Mouse (Mus musculus): ENCODE measurements around the gene Shisa2. TPM values are rescaled to one million over a fixed set of nuclear protein-coding genes. Genes with fewer than 3 reads are reported as not detected.
A peak's percentile ranks its signal among the peaks of the same experiment; 100 is the strongest.

Gene Shisa2
- polyA plus RNA-seq, 1 experiment from 2014 or later: 8.6 TPM

DNA sequence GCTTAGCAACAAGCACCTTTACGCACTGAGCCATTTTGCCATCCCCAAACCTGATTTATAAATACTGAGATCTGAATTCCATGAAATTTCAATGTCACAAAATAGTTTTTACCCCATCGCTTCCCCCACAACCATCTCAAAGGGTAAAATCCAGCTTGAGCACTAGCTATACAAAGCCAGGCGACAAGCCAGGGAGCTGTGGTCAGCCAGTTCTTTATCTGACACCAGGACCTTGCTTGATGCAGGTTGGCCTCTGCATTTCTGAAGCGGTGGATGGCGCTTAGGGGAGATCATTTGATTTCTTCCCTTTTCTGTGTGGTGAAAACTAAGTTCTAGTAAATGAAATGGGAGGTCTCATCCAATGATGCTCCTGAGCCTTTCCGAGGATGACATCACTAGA is 7.0 kb downstream of the Shisa2 start:
- ATAC-seq (replicated peaks; ENCODE audit: insufficient number of reproducible peaks, insufficient read depth, low FRiP score, low read depth): no peak
- Histone ChIP-seq H3K27me3 (no peaks in the 10 kb centered on the region), H3K4me3 (no peak overlapping the region), H3K4me1 (replicated peaks) (0 out of 2 replicates have a peak, but pooled peaks cover 2% of the 10 kb centered on the region), H3K27ac (no peak overlapping the region), H3K36me3 (no peaks in the 10 kb centered on the region), H3K4me2 (no peak overlapping the region), H3K9me3 (replicated peaks) (no peaks in the 10 kb centered on the region), H3K9ac (no peak overlapping the region)
- 77% methylated on average over 6 of the region's 6 CpGs for WGBS

DNA sequence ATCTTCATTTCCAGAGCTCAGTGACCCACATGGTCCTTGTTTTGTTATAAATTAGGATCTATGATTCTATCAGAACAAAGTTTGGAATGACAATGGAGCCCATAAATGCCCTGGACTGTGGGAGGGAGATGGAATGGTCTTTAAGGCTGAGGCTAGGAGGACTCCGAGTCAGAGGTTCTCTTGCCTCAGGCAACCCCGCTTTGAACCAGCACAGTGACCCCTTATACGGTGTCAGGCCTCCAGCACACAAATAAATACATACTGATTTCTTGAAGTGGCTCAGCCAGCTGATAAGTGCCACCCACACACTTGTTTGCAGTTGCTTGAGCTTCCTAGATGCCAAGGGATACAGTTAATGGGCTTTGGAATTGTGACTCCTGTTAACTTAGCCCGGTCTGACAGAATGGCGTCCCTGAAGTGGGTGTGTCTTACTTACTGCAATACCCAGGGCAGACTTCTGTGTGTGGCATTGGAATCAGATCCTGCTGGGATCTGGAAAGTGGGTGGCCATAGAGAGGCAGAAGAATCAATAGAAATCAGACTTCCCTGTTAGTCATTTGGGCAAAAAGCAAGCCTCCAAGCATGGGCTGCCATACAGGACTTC is 8.3 kb downstream of the Shisa2 start:
- H3K9ac ChIP-seq: no peak overlapping the region
- no peaks in the 10 kb centered on the region for H3K4me1 ChIP-seq (replicated peaks)
- no peaks in the 10 kb centered on the region for H3K36me3 ChIP-seq
- H3K27me3 ChIP-seq: no peaks in the 10 kb centered on the region
- no peak overlapping the region for H3K4me3 ChIP-seq
- WGBS: 66% methylated on average over 5 of the region's 5 CpGs
- no peak overlapping the region for H3K4me2 ChIP-seq
- no peak for ATAC-seq (replicated peaks; ENCODE audit: insufficient number of reproducible peaks, insufficient read depth, low FRiP score, low read depth)
- no peaks in the 10 kb centered on the region for H3K9me3 ChIP-seq (replicated peaks)
- no peak overlapping the region for H3K27ac ChIP-seq

- Histone ChIP-seq H3K4me2 (no peak overlapping the region), H3K4me1 (replicated peaks) (no peaks in the 10 kb centered on the region), H3K27ac (no peak overlapping the region), H3K9ac (no peak overlapping the region), H3K4me3 (no peak overlapping the region), H3K36me3 (no peaks in the 10 kb centered on the region), H3K27me3 (no peaks in the 10 kb centered on the region), H3K9me3 (replicated peaks) (no peaks in the 10 kb centered on the region)
- WGBS: 80% methylated on average over 9 of the region's 9 CpGs
- ATAC-seq (replicated peaks; ENCODE audit: insufficient number of reproducible peaks, insufficient read depth, low FRiP score, low read depth): no peak
These were observed 8.9 kb downstream of the Shisa2 start for GRCm38 (mm10) chr14:59633988-59634387.

DNA sequence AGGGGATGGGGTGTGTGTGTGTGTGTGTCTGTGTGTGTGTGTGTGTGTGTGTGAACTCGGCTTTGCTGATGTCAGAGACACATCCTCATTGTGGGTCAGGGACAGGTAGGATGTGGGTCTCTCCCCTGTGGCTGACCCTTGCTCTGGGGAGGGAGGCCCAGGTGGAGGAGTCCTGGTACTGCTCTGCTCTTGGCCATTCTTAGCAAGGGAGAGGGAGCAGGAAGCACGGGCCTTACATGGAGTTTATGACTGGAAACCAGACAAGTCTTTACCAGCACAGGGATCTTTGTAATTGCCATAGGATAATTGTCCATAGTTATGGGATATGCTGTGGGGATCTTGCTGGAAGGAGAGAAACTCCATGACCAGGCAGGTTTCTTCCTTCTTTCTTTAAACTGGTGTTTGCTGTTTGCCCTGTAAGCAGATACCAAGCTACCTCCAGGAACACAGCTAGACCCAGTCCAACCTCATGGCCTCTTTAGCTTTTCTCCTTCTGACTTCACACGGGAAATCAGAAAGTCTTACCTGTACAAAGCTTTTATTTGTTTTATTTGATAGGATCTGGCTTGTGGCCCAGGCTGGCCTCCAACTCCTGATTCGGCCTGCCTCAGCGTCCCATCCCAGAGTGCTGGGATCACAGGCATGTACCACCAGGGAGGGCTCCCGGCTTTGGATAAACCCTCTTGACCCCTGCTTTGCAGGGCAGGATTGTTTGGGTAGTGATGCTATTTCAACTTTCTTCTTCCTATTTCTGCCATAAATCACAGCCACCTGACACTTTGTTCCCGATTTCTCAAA is 14.0 kb downstream of the Shisa2 start:
- 50% methylated on average over 7 of the region's 7 CpGs for WGBS
- no peak for ATAC-seq (replicated peaks; ENCODE audit: insufficient number of reproducible peaks, insufficient read depth, low FRiP score, low read depth)
- Histone ChIP-seq H3K4me2 (no peak overlapping the region), H3K27ac (no peak overlapping the region), H3K9ac (no peak overlapping the region), H3K36me3 (no peaks in the 10 kb centered on the region), H3K27me3 (no peaks in the 10 kb centered on the region), H3K4me3 (no peak overlapping the region), H3K9me3 (replicated peaks) (no peaks in the 10 kb centered on the region), H3K4me1 (replicated peaks) (peaks cover 14% of the 10 kb centered on the region; the same call in 1 of the 2 replicates)

- no peaks in the 10 kb centered on the region for H3K9me3 ChIP-seq (replicated peaks)
- H3K4me3 ChIP-seq: no peak overlapping the region
- 0 out of 2 replicates have a peak, but pooled peaks have one; percentile 44 for ATAC-seq (replicated peaks; ENCODE audit: insufficient number of reproducible peaks, insufficient read depth, low FRiP score, low read depth)
- peaks cover 16% of the 10 kb centered on the region for H3K4me1 ChIP-seq (replicated peaks)
- no peak overlapping the region for H3K4me2 ChIP-seq
- H3K27ac ChIP-seq: no peak overlapping the region
- no peaks in the 10 kb centered on the region for H3K36me3 ChIP-seq
- no peaks in the 10 kb centered on the region for H3K27me3 ChIP-seq
- WGBS: 19% methylated on average over 5 of the region's 5 CpGs
- no peak overlapping the region for H3K9ac ChIP-seq
These were observed 16.7 kb downstream of the Shisa2 start for GRCm38 (mm10) chr14:59641856-59642255.

DNA sequence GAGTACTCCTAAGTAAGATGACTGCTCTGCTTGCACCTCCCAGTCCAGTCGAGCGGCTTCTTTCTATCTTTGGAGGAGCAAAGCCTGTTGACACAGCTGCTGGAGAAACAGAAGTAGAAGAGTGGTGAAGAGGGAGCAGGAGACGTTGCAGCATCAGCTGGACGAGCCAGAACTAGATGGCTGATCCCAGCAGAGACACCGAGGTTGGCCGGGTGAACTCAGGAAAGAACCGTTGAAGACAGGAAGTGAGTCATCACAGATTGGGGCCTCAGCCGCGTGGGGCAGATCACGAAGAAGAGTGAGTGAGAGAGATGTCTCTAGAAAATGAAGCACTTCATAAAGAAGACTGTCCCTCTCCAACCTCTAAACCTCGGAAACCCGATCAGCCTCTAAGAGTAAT is 18.5 kb downstream of the Shisa2 start:
- no peaks in the 10 kb centered on the region for H3K36me3 ChIP-seq
- no peaks in the 10 kb centered on the region for H3K27me3 ChIP-seq
- H3K4me2 ChIP-seq: no peak overlapping the region
- WGBS: 20% methylated on average over 12 of the region's 12 CpGs
- H3K4me1 ChIP-seq (replicated peaks): peaks cover 23% of the 10 kb centered on the region
- no peak overlapping the region for H3K27ac ChIP-seq
- H3K9me3 ChIP-seq (replicated peaks): no peaks in the 10 kb centered on the region
- H3K9ac ChIP-seq: no peak overlapping the region
- no peak overlapping the region for H3K4me3 ChIP-seq
- no peak for ATAC-seq (replicated peaks; ENCODE audit: insufficient number of reproducible peaks, insufficient read depth, low FRiP score, low read depth)

DNA sequence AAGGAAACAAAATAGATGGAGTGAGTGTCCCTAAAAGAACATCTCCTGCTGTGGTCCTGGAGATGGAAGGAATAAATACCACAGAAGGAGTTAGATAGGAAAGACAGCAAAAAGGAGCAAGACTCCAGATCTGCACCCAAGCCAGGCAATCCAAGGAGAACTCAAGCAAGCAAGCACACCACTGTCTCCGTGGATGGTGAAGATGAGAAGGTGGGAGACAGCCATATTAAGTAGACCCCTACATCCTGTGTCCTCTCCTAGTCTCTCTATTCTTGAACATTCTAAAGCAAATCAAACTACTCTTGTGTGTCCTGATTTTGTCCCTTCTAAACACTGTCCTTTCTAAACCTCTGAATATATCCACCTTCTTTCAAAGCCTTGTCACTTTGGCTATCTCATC is 19.1 kb downstream of the Shisa2 start:
- ATAC-seq (replicated peaks; ENCODE audit: insufficient number of reproducible peaks, insufficient read depth, low FRiP score, low read depth): no peak
- Histone ChIP-seq H3K9me3 (replicated peaks) (no peaks in the 10 kb centered on the region), H3K4me2 (no peak overlapping the region), H3K27me3 (no peaks in the 10 kb centered on the region), H3K9ac (no peak overlapping the region), H3K36me3 (no peaks in the 10 kb centered on the region), H3K4me1 (replicated peaks) (peaks cover 24% of the 10 kb centered on the region), H3K4me3 (no peak overlapping the region), H3K27ac (no peak overlapping the region)
- WGBS: 85% methylated on average over 1 of the region's 1 CpGs

DNA sequence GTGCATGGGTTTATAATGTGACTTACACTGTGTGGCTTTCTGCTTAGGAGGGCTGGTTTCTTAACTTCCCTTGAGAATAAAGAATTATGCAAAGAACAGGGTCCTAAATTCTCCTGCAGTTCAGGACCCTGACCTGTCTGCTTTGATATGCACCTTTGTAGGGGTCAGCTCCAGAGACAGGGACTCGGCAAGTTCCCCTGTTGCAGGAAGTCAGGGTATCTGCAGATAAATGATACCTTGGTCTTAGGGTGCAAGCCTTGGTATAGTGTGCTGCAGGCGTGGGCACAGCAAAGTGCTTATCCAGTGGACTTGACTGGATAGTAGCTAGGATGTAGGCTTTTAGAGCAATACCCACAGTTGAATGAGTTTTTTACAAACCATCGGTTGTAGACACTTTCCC is 19.8 kb downstream of the Shisa2 start:
- Histone ChIP-seq H3K4me1 (replicated peaks) (peaks cover 20% of the 10 kb centered on the region), H3K4me3 (no peak overlapping the region), H3K27me3 (no peaks in the 10 kb centered on the region), H3K27ac (no peak overlapping the region), H3K36me3 (no peaks in the 10 kb centered on the region), H3K9me3 (replicated peaks) (no peaks in the 10 kb centered on the region), H3K9ac (no peak overlapping the region), H3K4me2 (no peak overlapping the region)
- 70% methylated on average over 3 of the region's 3 CpGs for WGBS
- no peak for ATAC-seq (replicated peaks; ENCODE audit: insufficient number of reproducible peaks, insufficient read depth, low FRiP score, low read depth)

GRCm38 (mm10) chr14:59646826-59647697 is 22.0 kb downstream of the Shisa2 start:
- no peaks in the 10 kb centered on the region for H3K27me3 ChIP-seq
- H3K4me2 ChIP-seq: no peak overlapping the region
- H3K4me1 ChIP-seq (replicated peaks): peaks cover 17% of the 10 kb centered on the region
- H3K9ac ChIP-seq: no peak overlapping the region
- no peak overlapping the region for H3K4me3 ChIP-seq
- H3K27ac ChIP-seq: no peak overlapping the region; the same call in 1 of the 2 replicates
- 51% methylated on average over 16 of the region's 16 CpGs for WGBS
- no peak for ATAC-seq (replicated peaks; ENCODE audit: insufficient number of reproducible peaks, insufficient read depth, low FRiP score, low read depth)
- no peaks in the 10 kb centered on the region for H3K9me3 ChIP-seq (replicated peaks)
- no peaks in the 10 kb centered on the region for H3K36me3 ChIP-seq

DNA sequence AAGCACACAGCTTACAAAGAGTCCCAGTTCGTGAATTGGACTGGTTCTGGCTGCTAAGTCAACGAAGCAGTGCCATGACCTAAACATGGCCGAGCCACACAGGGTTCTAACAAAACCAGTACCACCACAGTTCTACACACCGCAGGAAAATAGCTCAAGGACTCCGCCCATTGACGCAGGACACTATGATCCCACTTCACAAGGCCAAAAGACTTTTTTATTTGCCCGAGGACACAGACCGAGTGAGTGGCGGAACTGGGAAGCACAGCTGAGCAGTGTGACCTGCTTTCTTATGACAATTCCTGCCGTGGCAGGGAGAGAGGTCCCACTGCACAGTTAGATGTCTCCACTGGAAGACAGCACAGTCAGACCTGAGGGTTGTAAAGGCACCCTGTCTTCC is 23.5 kb downstream of the Shisa2 start:
- H3K4me1 ChIP-seq (replicated peaks): peaks cover 14% of the 10 kb centered on the region
- no peak for ATAC-seq (replicated peaks; ENCODE audit: insufficient number of reproducible peaks, insufficient read depth, low FRiP score, low read depth)

DNA sequence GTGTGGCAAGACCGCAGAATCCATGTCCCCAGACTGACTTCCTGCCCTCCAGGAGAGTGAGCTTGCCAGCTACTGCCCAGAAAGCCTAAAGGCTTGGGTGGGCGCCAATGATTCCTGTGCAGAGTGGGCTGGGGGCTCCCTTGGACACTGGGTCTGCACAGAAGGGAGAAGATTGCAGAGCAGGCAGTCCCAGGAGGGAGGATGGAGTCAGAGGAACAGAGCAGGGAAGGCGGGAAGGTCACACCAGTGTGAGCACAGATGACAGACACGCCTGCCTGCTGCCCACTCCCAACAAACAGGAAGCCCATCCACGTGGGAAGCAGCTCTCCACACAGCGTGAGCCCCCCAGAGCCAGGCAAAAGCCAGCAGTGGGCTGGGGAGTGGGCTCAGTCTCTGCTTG is 24.2 kb downstream of the Shisa2 start:
- Histone ChIP-seq H3K9me3 (replicated peaks) (no peaks in the 10 kb centered on the region), H3K4me2 (no peak overlapping the region), H3K27me3 (no peaks in the 10 kb centered on the region), H3K27ac (no peak overlapping the region), H3K4me1 (replicated peaks) (peaks cover 12% of the 10 kb centered on the region), H3K4me3 (no peak overlapping the region), H3K9ac (no peak overlapping the region), H3K36me3 (no peaks in the 10 kb centered on the region)
- ATAC-seq (replicated peaks; ENCODE audit: insufficient number of reproducible peaks, insufficient read depth, low FRiP score, low read depth): no peak
- WGBS: 66% methylated on average over 6 of the region's 6 CpGs

More for the DNA sequence above, 23.5 kb downstream of the Shisa2 start:
- H3K9me3 ChIP-seq (replicated peaks): no peaks in the 10 kb centered on the region
- H3K36me3 ChIP-seq: no peaks in the 10 kb centered on the region
- no peak overlapping the region for H3K4me2 ChIP-seq
- H3K27ac ChIP-seq: no peak overlapping the region
- no peak overlapping the region for H3K9ac ChIP-seq
- WGBS: 91% methylated on average over 10 of the region's 10 CpGs
- H3K27me3 ChIP-seq: no peaks in the 10 kb centered on the region
- H3K4me3 ChIP-seq: no peak overlapping the region

Data from heart, embryonic 15.5 days (tissue).